Mouse (Mus musculus) olfactory bulb, adult 2 months (tissue): ENCODE results near the gene Ascl4. TPM values are rescaled to one million over a fixed set of nuclear protein-coding genes. Genes with fewer than 3 reads are reported as not detected.

Experiments
- H3K27ac ChIP-seq: fragments of 200-500 bp; 2 replicates; pipeline ENCODE4 v1.5.1; 2012; ENCODE audit warnings: low read depth, low read length; ENCODE audit not compliant: insufficient read depth
- H3K4me1 ChIP-seq: fragments of 200-500 bp; 2 replicates; pipeline ENCODE4 v1.6.1; 2012; ENCODE audit warnings: low read length; ENCODE audit not compliant: control insufficient read depth, insufficient read depth
- H3K4me3 ChIP-seq: fragments of 200-500 bp; 2 replicates; pipeline ENCODE4 v1.5.1; 2012; ENCODE audit warnings: mild to moderate bottlenecking, low read depth, low read length, moderate library complexity; ENCODE audit not compliant: insufficient read depth
- CTCF ChIP-seq: fragments of 200-500 bp; IDR thresholded peaks from 2 replicates; pipeline ENCODE4 v1.5.1; 2012; ENCODE audit warnings: low read depth, mild to moderate bottlenecking, low read length, moderate library complexity; ENCODE audit not compliant: insufficient read depth
- POLR2A ChIP-seq: fragments of 200-500 bp; IDR thresholded peaks from 2 replicates; pipeline ENCODE4 v1.6.1; 2012; ENCODE audit warnings: mild to moderate bottlenecking, low read depth, low read length, moderate library complexity; ENCODE audit not compliant: insufficient read depth
- WGBS: fragments of 180-500 bp; shearing (Covaris S2); methylation state at CpG from one replicate; pipeline ENCODE4 v1.1.7; 2018; 5-methylcytosine and 5-hydroxymethylcytosine counted together
- polyA plus RNA-seq: library from polyadenylated mRNA; stranded (reverse); fragments of >200 nt; gene quantifications from 2 replicates; pipeline ENCODE4 v1.2.4, GENCODE M21; 2012; ENCODE audit warnings: low replicate concordance; ENCODE audit not compliant: missing spikeins, insufficient read depth, insufficient read length

The Ascl4 gene
- not detected in 2 replicates for polyA plus RNA-seq

DNA sequence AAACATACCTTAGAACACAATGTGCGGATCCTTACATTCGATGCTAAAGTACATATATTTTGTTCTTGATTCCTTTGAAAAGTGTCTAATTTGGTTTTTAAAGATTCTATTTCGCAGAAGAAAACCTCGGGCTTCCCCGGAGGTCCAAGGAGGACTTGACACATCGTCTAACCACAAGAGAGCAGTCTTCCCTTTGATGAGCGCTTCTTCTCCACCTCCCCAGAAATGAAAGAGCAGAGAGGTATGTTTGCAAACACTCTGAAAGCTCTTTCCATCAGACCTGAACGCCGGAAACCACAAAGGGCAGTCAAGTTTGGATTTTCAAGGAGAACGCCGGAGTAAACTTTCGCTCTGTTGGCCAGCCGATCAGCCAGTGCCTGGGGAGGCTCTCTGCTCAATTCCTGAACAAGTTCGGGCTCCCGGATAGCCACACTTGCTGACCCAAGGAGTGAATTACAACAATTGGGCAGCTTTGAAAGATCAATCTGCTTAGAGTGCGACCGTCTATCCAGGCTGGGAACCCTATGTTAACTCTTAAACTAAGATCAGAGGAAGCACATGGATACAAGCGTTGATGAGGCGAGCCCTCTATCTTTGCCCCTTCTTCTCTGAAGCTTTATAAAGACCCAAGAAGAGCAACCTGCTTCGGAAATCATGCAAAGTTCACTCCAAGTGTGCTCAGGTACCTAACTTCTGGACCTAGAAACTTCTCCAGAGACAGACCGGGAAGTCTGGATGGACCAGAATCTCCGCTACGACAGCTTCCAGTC is at the start of gene Ascl4:
TSS of gene Ascl4 (plus strand) at position 6 of the 770 bp plus-strand sequence.
- H3K27ac ChIP-seq = no peak within 1 kb of the TSS
- peaks cover 10% of the 10 kb centered on the region; the same call in 1 of the 2 replicates for H3K4me1 ChIP-seq
- TF ChIP-seq CTCF = no peak
- no peak for TF ChIP-seq POLR2A
- under 1% methylated on average over 23 of the region's 23 CpGs for WGBS
- H3K4me3 ChIP-seq = peak within 1 kb of the TSS; percentile 54

DNA sequence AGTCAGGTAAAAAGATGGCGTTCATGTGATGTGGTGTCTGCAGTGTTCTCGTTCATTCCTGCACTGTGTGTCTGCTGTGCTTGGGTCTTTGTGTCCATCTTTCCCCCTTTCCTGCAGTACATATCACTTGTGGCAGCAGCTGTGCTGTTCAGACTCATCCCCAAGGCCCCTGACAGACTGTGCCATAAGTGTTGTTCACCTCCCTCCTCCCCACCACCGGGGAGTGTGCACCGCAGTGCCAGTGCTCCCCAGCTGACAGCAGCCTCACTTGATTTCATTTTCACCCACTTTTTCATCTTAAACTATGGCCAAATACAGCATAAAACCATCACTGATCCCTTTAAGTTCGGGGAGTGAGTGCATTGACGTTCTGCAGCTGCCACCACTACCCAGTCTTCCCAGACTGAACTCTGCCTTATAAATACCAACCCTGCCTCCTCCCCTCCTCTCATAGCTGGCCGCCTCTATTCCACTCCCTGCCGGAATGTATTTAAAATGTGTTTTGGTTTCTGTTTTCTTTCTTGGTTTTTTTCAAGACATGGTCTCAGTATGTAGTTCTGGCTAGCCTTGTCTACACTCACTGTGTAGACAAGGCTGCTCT is 47.5 kb upstream of the Ascl4 start:
- Histone ChIP-seq H3K4me1 (no peaks in the 10 kb centered on the region), H3K4me3 (no peak overlapping the region), H3K27ac (no peak overlapping the region)
- TF ChIP-seq POLR2A = no peak
- no peak for TF ChIP-seq CTCF
- WGBS = 91% methylated on average over 8 of the region's 8 CpGs

DNA sequence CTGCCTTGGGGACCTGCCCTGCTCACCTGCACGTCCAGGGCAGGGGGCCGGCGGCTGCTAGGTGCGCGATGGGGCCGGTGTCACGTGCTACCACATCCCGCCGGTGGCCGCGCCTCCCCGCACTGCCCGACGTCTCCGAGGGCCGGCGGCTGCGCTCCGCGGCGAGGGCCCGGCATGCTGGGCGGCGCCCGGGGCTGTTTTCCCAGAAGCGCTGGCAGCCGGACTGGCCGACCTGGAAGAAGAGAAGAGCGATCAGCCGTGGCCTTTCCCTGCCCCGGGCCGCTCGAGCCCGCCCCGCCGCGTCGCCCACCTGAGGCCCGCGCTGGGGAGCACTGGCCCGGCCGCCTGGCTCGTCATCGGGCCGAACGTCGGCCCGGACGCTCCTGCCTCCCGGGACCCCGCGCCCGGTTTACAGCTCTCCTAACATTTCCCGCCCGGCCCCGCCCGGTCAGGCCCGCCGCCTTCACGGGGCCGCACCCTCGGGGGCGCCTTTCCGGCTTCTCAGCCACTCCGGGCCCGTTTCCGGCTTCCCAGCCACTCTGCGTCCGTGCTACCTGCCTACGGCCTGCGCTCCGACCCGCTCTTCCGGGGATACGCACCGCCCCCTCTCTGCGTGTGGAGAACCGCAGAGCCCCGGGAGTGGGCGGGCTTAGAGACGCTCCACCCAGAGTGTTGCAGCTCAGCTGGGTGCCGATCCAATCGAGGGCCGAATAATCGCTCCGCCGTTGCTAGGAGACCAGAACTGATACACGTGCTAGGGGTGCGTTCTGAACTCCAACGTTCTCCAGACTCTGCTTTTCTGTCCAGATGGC is 10.8 kb upstream of the Ascl4 start, which contains the start of gene Prdm4:
TSS of gene Prdm4 (minus strand) at position 645 of the 812 bp plus-strand sequence.
- under 1% methylated on average over 84 of the region's 90 CpGs for WGBS
- Histone ChIP-seq H3K27ac (no peak within 1 kb of the TSS), H3K4me3 (peak within 1 kb of the TSS; percentile 94), H3K4me1 (peaks cover 2% of the 10 kb centered on the region; the same call in 1 of the 2 replicates)
- TF ChIP-seq CTCF (no peak), POLR2A (0 out of 2 replicates have a peak, but pooled peaks have one; percentile 21)

DNA sequence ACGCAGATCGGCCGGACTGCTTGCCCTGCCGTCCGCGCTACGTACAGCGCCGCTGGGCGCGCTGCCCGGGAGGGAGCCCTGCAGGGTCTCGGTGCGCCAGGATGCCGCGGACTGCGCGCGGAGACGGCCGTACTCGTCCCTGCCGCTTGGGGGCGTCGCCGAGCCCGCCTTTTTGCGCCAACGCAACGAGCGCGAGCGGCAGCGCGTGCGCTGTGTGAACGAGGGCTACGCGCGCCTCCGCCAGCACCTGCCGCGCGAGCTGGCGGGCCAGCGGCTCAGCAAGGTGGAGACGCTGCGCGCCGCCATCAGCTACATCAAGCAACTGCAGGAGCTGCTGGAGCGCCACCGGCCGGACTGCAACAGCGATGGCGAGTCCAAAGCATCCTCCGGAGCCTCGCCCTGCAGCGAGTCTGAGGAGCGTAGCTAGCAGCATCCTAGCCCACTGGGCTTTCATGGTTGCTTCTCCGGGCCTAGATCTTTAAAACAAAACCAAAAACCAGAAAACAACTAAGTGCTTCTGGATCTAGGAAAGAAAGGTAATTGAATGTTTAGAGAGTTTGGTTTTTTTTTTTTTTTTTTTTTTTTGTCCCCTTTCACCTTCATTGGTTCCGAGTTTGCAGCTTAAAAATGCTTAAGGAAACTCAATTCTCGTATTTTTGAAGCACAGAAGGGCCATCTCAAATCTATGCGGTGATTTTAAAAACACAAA is 1.2 kb downstream of the Ascl4 start:
- 1% methylated on average over 63 of the region's 63 CpGs for WGBS
- Histone ChIP-seq H3K4me3 (peak overlapping the region; percentile 54), H3K4me1 (peaks cover 10% of the 10 kb centered on the region; the same call in 1 of the 2 replicates), H3K27ac (no peak overlapping the region)
- peak; percentile 79; the same call in 1 of the 2 replicates for TF ChIP-seq CTCF
- peak; percentile 52; the same call in 1 of the 2 replicates for TF ChIP-seq POLR2A

DNA sequence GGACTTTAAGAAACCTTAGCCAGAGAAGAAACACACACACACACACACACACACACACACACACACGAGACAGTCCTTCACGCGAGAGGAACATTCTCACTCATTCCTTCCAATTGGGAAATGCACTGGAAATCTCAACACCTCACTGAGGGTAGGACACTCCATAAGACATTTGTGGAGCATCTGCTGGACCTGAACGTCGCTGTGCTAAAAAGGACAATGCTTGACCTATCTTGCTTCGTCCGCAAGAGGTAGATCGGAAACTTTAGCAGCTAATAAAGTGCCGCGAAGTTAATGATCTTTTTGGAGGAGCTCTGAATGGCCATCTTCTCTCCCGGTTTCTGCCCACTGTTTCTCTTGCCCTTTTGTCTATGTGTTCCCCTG is 1.7 kb downstream of the Ascl4 start:
- no peak for TF ChIP-seq POLR2A
- TF ChIP-seq CTCF = no peak
- WGBS = 33% methylated on average over 11 of the region's 11 CpGs

DNA sequence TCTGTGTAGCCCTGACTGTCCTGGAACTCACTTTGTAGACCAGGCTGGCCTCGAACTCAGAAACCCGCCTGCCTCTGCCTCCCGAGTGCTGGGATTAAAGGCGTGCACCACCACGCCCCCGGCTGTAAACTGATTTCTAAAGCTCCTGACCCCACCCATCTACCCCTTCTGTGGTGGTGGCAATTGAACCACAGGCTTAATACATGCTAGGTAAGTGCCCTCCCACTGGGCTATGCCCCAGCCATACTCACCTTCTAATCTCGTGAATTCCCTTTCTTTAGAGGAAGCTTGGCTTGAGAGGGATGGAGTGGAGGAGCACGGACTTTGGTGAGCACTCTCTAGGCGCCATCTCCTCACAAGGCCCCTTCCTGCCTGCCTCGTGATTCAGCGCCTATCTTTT is 2.5 kb downstream of the Ascl4 start:
- no peak overlapping the region for H3K4me3 ChIP-seq
- no peak for TF ChIP-seq POLR2A
- no peak for TF ChIP-seq CTCF
- 95% methylated on average over 11 of the region's 11 CpGs for WGBS

More for the DNA sequence above, 1.7 kb downstream of the Ascl4 start:
- no peak overlapping the region for H3K27ac ChIP-seq
- peak overlapping the region; percentile 23 for H3K4me3 ChIP-seq
- peaks cover 10% of the 10 kb centered on the region; the same call in 1 of the 2 replicates for H3K4me1 ChIP-seq

DNA sequence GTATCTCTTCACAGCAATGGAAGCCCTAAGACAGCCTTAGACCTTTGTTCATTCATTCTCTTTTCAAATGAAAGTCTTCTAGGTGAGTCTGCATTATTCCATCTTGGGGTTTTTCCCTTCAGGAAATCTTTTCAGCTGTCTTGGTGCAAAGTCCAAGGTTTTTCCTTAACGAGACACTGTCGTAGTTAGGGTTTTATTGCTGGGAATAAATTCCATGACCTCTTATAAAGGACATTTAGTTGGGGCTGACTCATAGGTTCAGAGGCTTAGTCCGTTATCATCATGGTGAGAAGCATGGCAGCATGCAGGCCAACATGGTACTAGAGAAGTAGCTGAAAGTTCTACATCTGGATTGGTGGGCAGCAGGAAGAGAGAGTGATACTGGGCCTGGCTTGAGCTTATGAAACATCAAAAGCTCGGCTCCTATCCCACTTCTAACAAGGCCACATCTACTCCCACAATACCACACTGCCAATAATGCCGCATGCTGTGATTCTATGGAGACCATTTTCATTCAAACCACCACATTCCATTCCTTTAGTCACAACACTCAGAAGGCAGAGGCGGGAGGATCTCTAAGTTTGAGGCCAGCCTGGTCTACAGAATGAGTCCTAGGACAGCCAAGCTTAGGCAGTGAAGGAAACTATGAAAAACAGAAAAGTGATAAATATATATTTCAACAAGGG is 8.9 kb downstream of the Ascl4 start:
- Histone ChIP-seq H3K4me3 (no peak overlapping the region), H3K4me1 (no peaks in the 10 kb centered on the region), H3K27ac (no peak overlapping the region)
- WGBS = 95% methylated on average over 6 of the region's 6 CpGs
- TF ChIP-seq CTCF (no peak), POLR2A (no peak)

More for the DNA sequence above, 2.5 kb downstream of the Ascl4 start:
- peaks cover 10% of the 10 kb centered on the region; the same call in 1 of the 2 replicates for H3K4me1 ChIP-seq
- no peak overlapping the region for H3K27ac ChIP-seq

DNA sequence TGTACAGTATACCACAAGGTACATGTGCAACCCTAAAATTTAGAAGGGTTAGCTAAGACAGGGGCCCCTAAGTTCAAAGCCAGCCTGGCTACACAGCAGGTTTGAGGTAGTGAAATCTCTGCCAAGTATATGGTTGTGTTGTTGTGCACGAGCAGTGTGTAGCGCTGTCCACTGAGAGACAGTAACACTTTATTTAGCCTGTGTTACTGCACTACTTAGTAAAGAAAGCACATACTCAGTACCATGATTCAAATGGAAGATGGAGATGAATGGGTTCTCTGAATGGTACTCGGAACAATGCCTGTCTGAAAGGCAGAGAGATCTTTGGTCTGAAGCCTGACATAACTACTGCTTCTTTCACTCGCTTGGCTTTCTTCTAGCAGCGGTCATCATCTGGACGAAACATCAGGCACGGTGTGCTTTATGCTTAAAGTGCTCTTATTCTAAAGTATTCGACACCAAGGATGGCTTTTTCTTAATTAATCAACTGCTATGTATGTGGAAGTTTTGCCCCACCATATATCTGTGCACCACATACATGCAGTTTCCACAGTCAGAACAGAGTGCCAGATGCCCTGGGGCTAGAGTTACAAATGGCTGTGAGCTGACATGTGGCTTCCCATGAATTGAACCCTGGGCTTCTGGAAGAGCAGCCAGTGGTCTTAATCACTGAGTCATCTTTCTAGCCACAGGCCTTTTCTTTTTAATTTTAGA is 21.2 kb downstream of the Ascl4 start:
- no peak overlapping the region for H3K27ac ChIP-seq
- 45% methylated on average over 8 of the region's 8 CpGs for WGBS
- TF ChIP-seq POLR2A (no peak), CTCF (no peak)
- H3K4me1 ChIP-seq = no peaks in the 10 kb centered on the region
- H3K4me3 ChIP-seq = no peak overlapping the region
